Mouse (Mus musculus) c-Kit-positive CD71-negative TER-119-negative erythroid progenitor cells, embryonic 14.5 days (primary cell): ENCODE results near the gene Bms1.
A peak's percentile ranks its signal among the peaks of the same experiment; 100 is the strongest.

Experiments used
- DNase-seq: peaks from one replicate; pipeline ENCODE4 v3.0.0-alpha.2; 2013; ENCODE audit warnings: low read depth

The Bms1 gene

DNA sequence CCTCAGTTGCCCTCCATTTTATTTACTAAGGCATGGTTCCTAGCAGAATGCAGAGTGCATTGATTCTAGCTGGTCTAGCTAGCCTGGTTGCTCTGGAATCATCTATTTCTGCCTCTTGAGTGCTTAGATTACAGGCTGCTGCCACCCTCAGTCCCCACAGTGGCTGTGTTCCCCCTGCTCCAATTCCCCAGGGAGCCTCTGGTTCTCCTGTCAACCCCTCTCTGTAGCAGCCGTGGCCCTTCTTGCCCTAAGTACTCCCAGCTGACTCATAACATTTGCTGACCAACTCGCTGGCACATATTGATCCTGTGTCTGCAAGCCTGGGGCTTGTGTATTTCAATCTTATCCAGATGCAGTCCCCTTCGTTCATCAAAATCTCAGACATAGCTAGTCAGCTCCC lies 53.1 kb downstream of the Bms1 start:
- no peak for DNase-seq

DNA sequence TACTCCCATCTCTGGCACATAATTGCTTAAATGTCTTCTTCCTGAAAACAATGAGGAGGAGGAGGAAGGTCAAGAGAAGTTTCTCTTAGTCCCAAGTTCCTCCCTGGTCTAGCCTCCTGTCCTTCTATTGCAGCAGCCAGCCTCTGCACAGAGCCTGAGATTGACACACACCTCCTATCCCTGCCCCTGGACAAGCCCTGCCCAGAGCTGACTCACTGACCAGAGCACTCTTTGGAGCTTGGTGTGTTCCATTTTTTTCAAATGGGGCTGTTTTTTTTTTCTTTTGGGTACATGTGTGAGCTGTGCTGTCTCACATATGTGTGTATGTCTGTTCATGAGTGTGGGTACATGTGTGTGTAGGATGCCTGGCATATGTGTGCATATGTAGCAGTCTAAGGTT lies 53.5 kb downstream of the Bms1 start:
- no peak for DNase-seq

DNA sequence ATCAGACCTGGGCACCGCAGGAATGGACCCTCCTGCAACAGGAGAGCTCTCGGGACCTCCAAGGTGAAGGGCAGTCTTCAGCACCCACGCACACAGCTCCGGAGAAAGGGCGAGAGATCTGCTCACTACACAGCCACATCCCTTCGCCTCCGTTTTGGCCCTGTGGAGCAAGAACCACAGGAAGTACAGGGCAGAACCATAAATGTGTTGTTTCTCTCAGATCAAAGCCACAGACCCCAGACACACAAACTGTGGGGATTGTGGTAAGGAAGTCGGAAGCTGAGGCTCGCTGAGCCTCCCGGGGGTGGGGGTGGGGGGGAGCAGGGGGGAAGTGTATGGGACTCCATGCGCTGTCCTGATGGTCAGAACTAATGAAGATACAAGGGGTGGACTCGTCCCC lies 68.9 kb downstream of the Bms1 start:
- peak; percentile 20 for DNase-seq

DNA sequence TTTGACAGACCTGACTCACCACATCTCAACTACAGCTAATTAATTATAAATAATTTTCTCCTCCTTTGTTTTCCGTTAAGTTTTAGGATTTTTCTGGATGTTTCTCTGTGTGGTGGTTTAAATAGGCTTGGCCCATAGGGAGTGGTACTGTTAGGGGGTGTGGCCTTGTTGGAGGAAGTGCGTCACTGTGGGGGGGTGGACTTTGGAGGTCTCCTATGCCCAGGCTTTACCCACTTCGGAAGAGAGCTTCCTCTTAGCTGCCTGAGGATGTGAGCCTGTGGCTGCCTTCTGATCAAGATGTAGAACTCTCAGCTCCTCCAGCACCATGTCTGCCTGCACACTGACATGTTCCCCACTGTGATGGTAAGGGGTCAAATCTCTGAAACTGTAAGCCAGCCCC lies 71.1 kb downstream of the Bms1 start:
- DNase-seq, result no peak

DNA sequence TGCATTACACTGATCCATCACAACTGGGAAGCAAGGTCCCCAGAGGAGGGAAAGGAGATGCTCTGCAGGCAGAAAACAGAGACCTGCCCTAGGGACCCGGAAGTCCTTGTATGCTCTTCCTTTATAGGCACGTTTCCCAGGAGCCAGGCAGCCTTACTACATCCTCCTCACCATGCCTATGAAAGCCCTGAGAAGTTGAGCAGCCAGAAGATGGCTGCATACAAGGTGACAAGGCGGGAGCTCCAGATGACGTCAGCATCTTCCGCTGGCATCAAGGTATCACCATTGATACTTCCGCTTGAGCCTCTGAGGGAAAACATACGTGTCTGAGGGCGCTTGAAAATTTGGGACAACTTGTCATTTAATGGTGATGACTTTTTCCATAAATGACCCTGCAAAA lies 72.0 kb downstream of the Bms1 start:
- DNase-seq, result no peak

DNA sequence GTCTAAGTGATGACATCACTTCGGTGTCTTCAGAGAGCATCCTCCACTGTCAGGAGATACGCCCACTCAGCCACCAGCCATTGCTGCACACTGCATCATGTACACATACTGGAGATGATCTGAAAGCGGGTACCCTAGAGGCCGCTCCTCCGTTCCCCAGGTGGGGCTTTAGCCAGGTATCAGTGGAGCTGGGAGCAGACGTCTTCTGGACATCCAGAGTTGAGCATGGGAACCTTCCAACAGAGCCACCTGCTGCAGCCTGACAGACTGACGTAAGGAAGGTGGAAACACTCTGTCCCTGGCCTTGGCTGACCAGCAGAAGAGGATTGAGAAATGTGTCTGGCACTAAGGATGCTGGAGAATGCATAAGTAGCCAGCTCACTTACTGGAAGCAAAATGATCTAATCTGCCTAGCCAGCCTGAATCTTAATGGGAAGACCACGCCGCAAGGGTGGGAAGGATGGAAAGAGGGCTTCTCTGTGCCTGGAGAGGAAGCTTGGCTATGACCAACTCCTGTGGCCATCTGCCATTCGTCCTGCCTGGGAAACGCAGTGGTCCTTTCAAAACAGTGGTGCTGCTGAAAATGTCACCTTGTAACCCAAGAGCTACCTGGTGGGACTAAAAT lies 77.3 kb downstream of the Bms1 start:
- no peak for DNase-seq

DNA sequence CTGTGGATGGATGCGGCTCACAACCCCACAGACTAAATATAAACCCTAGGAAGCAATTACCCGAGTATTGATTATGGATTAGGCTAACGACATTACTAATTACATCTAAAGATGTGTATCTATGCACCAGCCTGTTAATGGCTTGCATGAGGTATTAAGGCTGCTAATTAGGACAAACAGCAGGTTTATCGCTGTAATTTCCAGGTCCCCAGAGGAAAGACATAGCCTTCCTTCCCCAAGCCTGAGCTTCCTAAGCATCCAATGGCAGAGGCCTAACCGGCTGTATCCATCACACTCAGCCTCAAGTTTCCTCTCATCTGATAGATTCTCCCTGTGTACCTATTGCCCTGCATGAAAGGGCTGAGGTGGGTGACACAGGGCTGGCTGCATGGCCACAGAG lies 81.6 kb downstream of the Bms1 start:
- no peak for DNase-seq

DNA sequence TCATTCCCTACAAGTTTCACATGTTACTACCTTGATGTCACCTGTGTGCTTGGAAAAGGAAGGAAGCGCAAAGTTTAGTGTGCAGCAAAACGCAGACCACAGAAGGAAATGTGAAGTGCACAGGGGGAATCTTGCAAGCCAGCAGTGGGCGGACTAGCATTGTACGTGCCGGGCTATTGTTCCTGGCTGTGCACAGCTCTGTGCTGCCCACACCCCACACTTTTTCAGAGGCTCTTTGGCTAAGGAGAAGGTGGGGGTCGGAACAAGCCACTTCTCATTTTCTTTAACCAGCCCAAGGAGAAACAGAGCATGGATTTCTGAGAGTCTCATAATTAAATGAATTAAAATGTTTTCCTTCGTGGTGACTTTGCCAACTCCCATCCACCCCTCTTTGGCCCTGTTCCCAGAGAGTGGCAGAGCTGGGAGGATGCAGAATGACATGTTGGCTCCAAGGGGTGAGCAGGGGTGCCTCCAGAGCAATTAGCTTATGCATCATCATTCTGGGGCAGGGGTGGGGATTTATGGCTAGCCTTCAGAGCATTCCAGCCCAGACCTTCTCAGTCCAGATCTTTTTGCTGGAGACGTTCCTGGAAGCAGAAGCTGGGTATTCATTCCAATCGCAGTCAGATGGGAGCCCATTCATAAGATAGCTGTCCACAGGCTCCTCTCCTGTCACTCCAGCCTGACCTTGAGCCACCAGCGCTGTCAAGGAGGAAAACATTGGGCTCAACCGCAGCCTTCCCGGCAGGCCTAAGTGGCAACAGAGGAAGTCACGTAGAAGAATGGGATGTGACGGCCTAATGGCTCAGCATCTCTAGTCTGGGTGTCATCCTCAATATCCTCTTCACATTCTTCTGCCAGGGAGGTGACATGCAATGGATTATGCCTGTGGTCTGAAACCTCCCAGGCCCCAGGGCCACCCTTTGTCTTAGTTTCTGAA lies 82.5 kb downstream of the Bms1 start:
- no peak for DNase-seq

DNA sequence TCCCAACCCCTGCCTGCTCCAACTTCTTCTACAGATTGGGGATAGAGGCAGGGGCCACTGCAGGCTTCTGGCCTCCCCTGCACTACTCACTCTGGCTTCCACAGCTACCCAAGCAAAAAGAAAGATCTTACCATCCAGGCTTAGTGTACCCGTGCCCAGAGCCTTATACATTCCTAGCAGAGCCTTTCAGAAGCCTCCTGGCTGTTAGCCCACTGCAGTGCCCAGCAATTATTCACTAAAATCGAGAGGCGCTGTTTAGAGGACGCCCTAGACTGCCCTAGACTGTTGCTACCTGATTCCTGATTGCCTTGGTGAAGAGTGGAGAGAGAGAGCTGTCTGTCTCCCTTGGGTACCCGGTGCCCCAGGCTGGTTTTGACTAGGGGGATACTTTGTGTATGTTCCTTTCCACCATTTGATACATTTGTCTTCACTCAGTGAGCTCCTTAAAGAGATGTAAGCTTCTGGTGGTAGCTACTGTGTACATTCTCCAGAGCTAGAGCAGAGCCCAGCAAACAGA lies 83.3 kb downstream of the Bms1 start:
- DNase-seq, result no peak

DNA sequence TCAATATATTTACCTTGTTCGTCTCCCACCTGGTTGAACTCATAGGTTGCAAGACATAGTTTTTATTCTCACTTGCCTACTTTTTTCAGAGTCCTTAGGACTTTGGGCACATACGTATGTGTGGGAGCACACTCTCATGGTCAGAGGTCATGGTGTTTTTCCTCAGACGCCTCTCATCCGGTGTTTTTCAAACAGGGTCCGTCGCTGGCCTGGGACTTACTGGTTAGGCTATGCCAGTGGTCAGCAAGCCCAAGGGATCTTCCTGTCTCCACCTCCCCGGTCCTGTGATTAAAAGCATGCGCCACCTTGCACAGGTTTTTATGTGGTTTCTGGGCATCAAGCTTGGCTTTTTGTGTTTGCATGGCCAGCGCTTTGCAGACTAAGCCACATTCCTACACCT lies 85.4 kb downstream of the Bms1 start:
- no peak for DNase-seq
